Mouse (Mus musculus): ENCODE data around the gene Snx25. TPM values are rescaled to one million over a fixed set of nuclear protein-coding genes. Genes with fewer than 3 reads are reported as not detected.

Snx25 gene
- polyA plus RNA-seq (2014; fragmentation: Nextera tagmentation; extraction: Ambion mirVana): 7.4 and 9.0 TPM in 2 replicates

DNA sequence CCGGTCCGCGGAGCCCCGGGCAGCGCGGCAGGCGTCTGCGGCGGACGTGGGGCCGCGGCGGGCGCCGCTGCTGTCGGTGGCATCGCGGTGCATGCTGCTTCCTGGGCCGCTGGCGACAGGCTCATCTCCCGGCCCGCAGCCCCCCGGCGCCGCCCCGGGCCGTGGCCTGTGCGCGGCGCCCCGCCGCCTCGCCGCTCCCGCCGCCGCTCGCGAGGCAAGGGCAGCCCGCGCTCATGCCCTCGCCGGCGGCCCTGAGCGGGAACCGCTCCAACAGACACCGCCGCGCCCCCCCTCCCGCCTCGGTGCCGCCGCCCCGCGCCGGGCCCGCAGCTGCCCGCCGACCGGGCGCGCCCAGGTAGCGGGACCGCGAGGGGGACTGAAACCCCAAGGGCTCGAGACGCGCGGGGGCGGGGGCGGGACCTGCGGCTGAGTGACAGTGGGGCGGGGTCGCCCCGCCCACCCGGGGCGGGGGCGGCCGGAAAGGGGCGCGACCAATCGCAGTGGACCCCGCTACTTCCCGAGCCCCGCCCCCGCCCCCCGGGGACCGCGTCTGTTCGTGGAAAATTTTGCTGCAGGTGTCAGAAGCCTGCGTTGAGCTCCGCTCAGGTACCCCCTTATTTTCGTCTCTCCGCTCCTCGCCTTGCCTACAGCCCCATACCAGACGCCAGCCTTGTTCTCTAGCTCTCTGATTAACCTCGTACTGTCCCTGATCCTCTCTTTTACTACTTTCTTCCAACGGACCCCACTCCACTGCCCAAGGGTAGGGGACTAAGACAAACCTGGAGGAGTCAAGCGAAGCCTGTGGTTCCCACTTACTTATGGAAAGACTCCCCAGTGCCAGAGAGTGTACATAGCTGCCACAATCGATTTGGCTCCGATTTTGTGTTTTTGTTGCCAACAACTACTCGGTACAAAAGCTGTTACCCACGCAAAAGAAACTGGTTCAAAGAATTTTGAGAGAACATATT, at the start of gene Snx25:
Gene Snx25 (minus strand): TSS at position 96 of the 968 bp plus-strand sequence.
- peak; percentile 87 for ATAC-seq (ENCODE audit: low FRiP score, low TSS enrichment)
- Histone ChIP-seq H3K4me2 (replicated peaks; ENCODE audit: low read depth, low read length) (peak within 1 kb of the TSS; percentile 92), H3K27me3 (ENCODE audit: control insufficient read depth, insufficient read depth, low read length) (peaks cover 13% of the 10 kb centered on the region; the same call in 1 of the 2 replicates), H3K4me3 (ENCODE audit: low read length) (peak within 1 kb of the TSS; percentile 73), H3K27ac (ENCODE audit: low read depth, low read length) (no peak within 1 kb of the TSS), H3K9me3 (ENCODE audit: control insufficient read depth, low read length) (no peaks in the 10 kb centered on the region), H3K4me1 (ENCODE audit: control insufficient read depth, insufficient read depth, low read length) (peaks cover 4% of the 10 kb centered on the region; the same call in 1 of the 2 replicates), H3K9ac (ENCODE audit: low read depth, low read length) (peak within 1 kb of the TSS; percentile 84), H3K36me3 (ENCODE audit: control insufficient read depth, insufficient read depth, low read length) (no peaks in the 10 kb centered on the region)
- WGBS: 8% methylated on average over 26 of the region's 103 CpGs

GRCm38 (mm10) chr8:46197673-46198072, 45.7 kb upstream of the Snx25 start:
- Histone ChIP-seq H3K4me2 (replicated peaks; ENCODE audit: low read depth, low read length) (no peak overlapping the region), H3K9ac (ENCODE audit: low read depth, low read length) (no peak overlapping the region), H3K36me3 (ENCODE audit: control insufficient read depth, insufficient read depth, low read length) (peaks cover 24% of the 10 kb centered on the region), H3K27ac (ENCODE audit: low read depth, low read length) (no peak overlapping the region), H3K4me1 (ENCODE audit: control insufficient read depth, insufficient read depth, low read length) (no peaks in the 10 kb centered on the region), H3K4me3 (ENCODE audit: low read length) (no peak overlapping the region), H3K9me3 (ENCODE audit: control insufficient read depth, low read length) (no peaks in the 10 kb centered on the region), H3K27me3 (ENCODE audit: control insufficient read depth, insufficient read depth, low read length) (no peaks in the 10 kb centered on the region)
- no peak for ATAC-seq (ENCODE audit: low FRiP score, low TSS enrichment)
- WGBS: 79% methylated on average over 5 of the region's 5 CpGs

GRCm38 (mm10) chr8:46196877-46197276, 44.9 kb upstream of the Snx25 start:
- no peak overlapping the region for H3K9ac ChIP-seq (ENCODE audit: low read depth, low read length)
- no peaks in the 10 kb centered on the region for H3K4me1 ChIP-seq (ENCODE audit: control insufficient read depth, insufficient read depth, low read length)
- no peaks in the 10 kb centered on the region for H3K9me3 ChIP-seq (ENCODE audit: control insufficient read depth, low read length)
- H3K4me2 ChIP-seq (replicated peaks; ENCODE audit: low read depth, low read length): no peak overlapping the region
- no peaks in the 10 kb centered on the region for H3K27me3 ChIP-seq (ENCODE audit: control insufficient read depth, insufficient read depth, low read length)
- peaks cover 31% of the 10 kb centered on the region for H3K36me3 ChIP-seq (ENCODE audit: control insufficient read depth, insufficient read depth, low read length)
- H3K27ac ChIP-seq (ENCODE audit: low read depth, low read length): no peak overlapping the region
- no peak for ATAC-seq (ENCODE audit: low FRiP score, low TSS enrichment)
- 77% methylated on average over 3 of the region's 3 CpGs for WGBS
- no peak overlapping the region for H3K4me3 ChIP-seq (ENCODE audit: low read length)

- Histone ChIP-seq H3K9ac (ENCODE audit: low read depth, low read length) (no peak overlapping the region), H3K4me3 (ENCODE audit: low read length) (no peak overlapping the region), H3K27me3 (ENCODE audit: control insufficient read depth, insufficient read depth, low read length) (no peaks in the 10 kb centered on the region), H3K4me1 (ENCODE audit: control insufficient read depth, insufficient read depth, low read length) (no peaks in the 10 kb centered on the region), H3K4me2 (replicated peaks; ENCODE audit: low read depth, low read length) (no peak overlapping the region), H3K27ac (ENCODE audit: low read depth, low read length) (no peak overlapping the region), H3K9me3 (ENCODE audit: control insufficient read depth, low read length) (no peaks in the 10 kb centered on the region), H3K36me3 (ENCODE audit: control insufficient read depth, insufficient read depth, low read length) (peaks cover 40% of the 10 kb centered on the region)
- ATAC-seq (ENCODE audit: low FRiP score, low TSS enrichment): no peak
- 85% methylated on average over 8 of the region's 8 CpGs for WGBS
Observed at GRCm38 (mm10) chr8:46193100-46193499, 41.1 kb upstream of the Snx25 start.

DNA sequence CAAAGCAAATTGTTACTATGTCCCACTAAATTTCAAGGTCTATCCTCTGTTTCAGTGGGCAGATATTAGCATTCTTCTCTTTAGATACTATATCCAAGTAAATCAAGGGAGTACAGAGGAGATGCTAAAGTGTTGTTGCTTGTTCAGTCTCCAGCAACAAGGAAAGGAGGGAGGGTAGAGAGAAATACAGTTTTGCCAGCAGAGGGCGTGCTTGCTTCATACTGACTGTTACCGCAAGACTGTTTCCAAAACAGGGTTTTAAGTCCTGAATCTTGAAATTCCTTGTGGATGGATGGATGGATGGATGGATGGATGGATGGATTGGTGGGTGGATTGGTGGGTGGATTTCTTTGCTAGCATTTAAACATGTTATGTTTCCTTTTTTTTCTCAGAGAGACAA, 33.4 kb upstream of the Snx25 start:
- Histone ChIP-seq H3K4me2 (replicated peaks; ENCODE audit: low read depth, low read length) (no peak overlapping the region), H3K36me3 (ENCODE audit: control insufficient read depth, insufficient read depth, low read length) (peaks cover 8% of the 10 kb centered on the region; the same call in 1 of the 2 replicates), H3K27ac (ENCODE audit: low read depth, low read length) (no peak overlapping the region), H3K9me3 (ENCODE audit: control insufficient read depth, low read length) (no peaks in the 10 kb centered on the region), H3K4me1 (ENCODE audit: control insufficient read depth, insufficient read depth, low read length) (no peaks in the 10 kb centered on the region), H3K9ac (ENCODE audit: low read depth, low read length) (no peak overlapping the region), H3K27me3 (ENCODE audit: control insufficient read depth, insufficient read depth, low read length) (no peaks in the 10 kb centered on the region), H3K4me3 (ENCODE audit: low read length) (no peak overlapping the region)
- ATAC-seq (ENCODE audit: low FRiP score, low TSS enrichment): no peak
- WGBS: 12% methylated on average over 2 of the region's 2 CpGs

DNA sequence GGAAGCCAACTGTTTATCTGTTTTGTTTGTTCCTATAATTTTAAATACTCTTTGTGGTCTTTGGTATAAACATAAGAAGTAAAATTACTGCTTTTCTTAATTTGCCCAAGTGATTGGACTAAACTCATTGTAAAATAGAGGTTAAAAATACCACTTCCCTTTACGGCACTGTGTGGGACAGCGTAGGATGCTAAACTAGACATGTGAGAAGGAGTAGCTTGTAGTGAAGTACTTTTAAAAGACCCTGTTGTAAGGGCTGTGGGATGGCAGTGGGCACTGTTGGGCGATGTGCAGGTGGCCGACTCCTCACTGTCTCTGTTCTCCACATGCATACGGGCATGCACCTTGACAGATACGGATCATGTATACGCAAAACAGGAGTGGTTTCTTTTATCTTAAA, 28.2 kb upstream of the Snx25 start:
- 92% methylated on average over 7 of the region's 7 CpGs for WGBS
- H3K27ac ChIP-seq (ENCODE audit: low read depth, low read length): no peak overlapping the region
- H3K36me3 ChIP-seq (ENCODE audit: control insufficient read depth, insufficient read depth, low read length): peaks cover 7% of the 10 kb centered on the region; the same call in 1 of the 2 replicates
- no peak overlapping the region for H3K4me2 ChIP-seq (replicated peaks; ENCODE audit: low read depth, low read length)
- H3K9ac ChIP-seq (ENCODE audit: low read depth, low read length): no peak overlapping the region
- H3K27me3 ChIP-seq (ENCODE audit: control insufficient read depth, insufficient read depth, low read length): no peaks in the 10 kb centered on the region
- H3K9me3 ChIP-seq (ENCODE audit: control insufficient read depth, low read length): no peaks in the 10 kb centered on the region
- ATAC-seq (ENCODE audit: low FRiP score, low TSS enrichment): no peak
- H3K4me3 ChIP-seq (ENCODE audit: low read length): no peak overlapping the region
- H3K4me1 ChIP-seq (ENCODE audit: control insufficient read depth, insufficient read depth, low read length): no peaks in the 10 kb centered on the region

GRCm38 (mm10) chr8:46173651-46174050, 21.7 kb upstream of the Snx25 start:
- Histone ChIP-seq H3K27ac (ENCODE audit: low read depth, low read length) (no peak overlapping the region), H3K4me2 (replicated peaks; ENCODE audit: low read depth, low read length) (no peak overlapping the region), H3K4me1 (ENCODE audit: control insufficient read depth, insufficient read depth, low read length) (no peaks in the 10 kb centered on the region), H3K27me3 (ENCODE audit: control insufficient read depth, insufficient read depth, low read length) (no peaks in the 10 kb centered on the region), H3K9me3 (ENCODE audit: control insufficient read depth, low read length) (no peaks in the 10 kb centered on the region), H3K4me3 (ENCODE audit: low read length) (no peak overlapping the region), H3K36me3 (ENCODE audit: control insufficient read depth, insufficient read depth, low read length) (peaks cover 24% of the 10 kb centered on the region; the same call in 1 of the 2 replicates), H3K9ac (ENCODE audit: low read depth, low read length) (no peak overlapping the region)
- no peak for ATAC-seq (ENCODE audit: low FRiP score, low TSS enrichment)
- WGBS: 88% methylated on average over 2 of the region's 2 CpGs

- peaks cover 11% of the 10 kb centered on the region; the same call in 1 of the 2 replicates for H3K4me1 ChIP-seq (ENCODE audit: control insufficient read depth, insufficient read depth, low read length)
- H3K27me3 ChIP-seq (ENCODE audit: control insufficient read depth, insufficient read depth, low read length): no peaks in the 10 kb centered on the region
- WGBS: under 1% methylated on average over 23 of the region's 25 CpGs
- H3K9ac ChIP-seq (ENCODE audit: low read depth, low read length): peak overlapping the region; percentile 85
- peak overlapping the region; percentile 63 for H3K4me2 ChIP-seq (replicated peaks; ENCODE audit: low read depth, low read length)
- H3K27ac ChIP-seq (ENCODE audit: low read depth, low read length): peak overlapping the region; percentile 81; the same call in 1 of the 2 replicates
- H3K4me3 ChIP-seq (ENCODE audit: low read length): peak overlapping the region; percentile 75
- H3K9me3 ChIP-seq (ENCODE audit: control insufficient read depth, low read length): no peaks in the 10 kb centered on the region
- no peaks in the 10 kb centered on the region for H3K36me3 ChIP-seq (ENCODE audit: control insufficient read depth, insufficient read depth, low read length)
- no peak for ATAC-seq (ENCODE audit: low FRiP score, low TSS enrichment)
Observed at GRCm38 (mm10) chr8:46163870-46164190, 11.9 kb upstream of the Snx25 start.

Data from kidney, embryonic 14.5 days (tissue).